Mouse (Mus musculus): ENCODE data around the gene Rnf227. TPM values are rescaled to one million over a fixed set of nuclear protein-coding genes. Genes with fewer than 3 reads are reported as not detected.

Rnf227 gene
- polyA plus RNA-seq, 1 experiment = not detected

- TF ChIP-seq GATA1 (IDR thresholded peaks at IDR 0.05; ENCODE audit: low read length) = no peak
Observed at GRCm38 (mm10) chr11:69365722-69366121, 25.5 kb downstream of the Rnf227 start.

GRCm38 (mm10) chr11:69366157-69366854 is 26.0 kb downstream of the Rnf227 start:
- TF ChIP-seq GATA1 (IDR thresholded peaks at IDR 0.05; ENCODE audit: low read length) = no peak

- TF ChIP-seq GATA1 (IDR thresholded peaks at IDR 0.05; ENCODE audit: low read length) = no peak
Observed at GRCm38 (mm10) chr11:69366855-69367615, 26.8 kb downstream of the Rnf227 start.

- no peak for TF ChIP-seq GATA1 (IDR thresholded peaks at IDR 0.05; ENCODE audit: low read length)
Observed at GRCm38 (mm10) chr11:69367616-69368355, 27.5 kb downstream of the Rnf227 start.

- no peak for TF ChIP-seq GATA1 (IDR thresholded peaks at IDR 0.05; ENCODE audit: low read length)
Observed at GRCm38 (mm10) chr11:69368356-69369214, 28.3 kb downstream of the Rnf227 start.

GRCm38 (mm10) chr11:69369215-69369989 is 29.1 kb downstream of the Rnf227 start, which contains the start of gene Chd3:
Gene Chd3, minus strand, starts transcription at chr11:69369406.
- no peak for TF ChIP-seq GATA1 (IDR thresholded peaks at IDR 0.05; ENCODE audit: low read length)

- no peak for TF ChIP-seq GATA1 (IDR thresholded peaks at IDR 0.05; ENCODE audit: low read length)
Observed at GRCm38 (mm10) chr11:69369990-69370816, 29.9 kb downstream of the Rnf227 start.

GRCm38 (mm10) chr11:69370817-69371215 is 30.6 kb downstream of the Rnf227 start:
- TF ChIP-seq GATA1 (IDR thresholded peaks at IDR 0.05; ENCODE audit: low read length) = no peak

GRCm38 (mm10) chr11:69371601-69372000 is 31.3 kb downstream of the Rnf227 start:
- TF ChIP-seq GATA1 (IDR thresholded peaks at IDR 0.05; ENCODE audit: low read length) = no peak

GRCm38 (mm10) chr11:69372056-69372779 is 32.0 kb downstream of the Rnf227 start:
- TF ChIP-seq GATA1 (IDR thresholded peaks at IDR 0.05; ENCODE audit: low read length) = no peak

- TF ChIP-seq GATA1 (IDR thresholded peaks at IDR 0.05; ENCODE audit: low read length) = no peak
Observed at GRCm38 (mm10) chr11:69372780-69373170, 32.5 kb downstream of the Rnf227 start.

GRCm38 (mm10) chr11:69373223-69373965 is 33.1 kb downstream of the Rnf227 start:
- no peak for TF ChIP-seq GATA1 (IDR thresholded peaks at IDR 0.05; ENCODE audit: low read length)
